Mouse (Mus musculus): ENCODE results near the gene Wdr66. TPM values are rescaled to one million over a fixed set of nuclear protein-coding genes. Genes with fewer than 3 reads are reported as not detected.

The Wdr66 gene
- polyA plus RNA-seq, 1 experiment from 2014 or later, result 2.5 TPM

- peak; percentile 34 for ATAC-seq (ENCODE audit: low read depth)
- Histone ChIP-seq H3K27ac (replicated peaks; ENCODE audit: low read depth, low read length) (no peak overlapping the region), H3K4me3 (ENCODE audit: low read depth, low read length) (no peak overlapping the region), H3K9ac (ENCODE audit: low read depth, low read length) (no peak overlapping the region), H3K27me3 (replicated peaks; ENCODE audit: control insufficient read depth, insufficient read depth, low read length) (no peaks in the 10 kb centered on the region), H3K4me2 (ENCODE audit: low read depth, low read length) (no peak overlapping the region), H3K36me3 (ENCODE audit: control insufficient read depth, insufficient read depth, low read length) (no peaks in the 10 kb centered on the region), H3K4me1 (ENCODE audit: control insufficient read depth, insufficient read depth, low read length) (peaks cover 10% of the 10 kb centered on the region; the same call in 1 of the 2 replicates), H3K9me3 (ENCODE audit: control insufficient read depth, low read length) (no peaks in the 10 kb centered on the region)
- DNase-seq (ENCODE audit: low spot score), result peak; percentile 48
- 57% methylated on average over 22 of the region's 23 CpGs for WGBS
Observed at GRCm38 (mm10) chr5:123296972-123297754, 45.3 kb downstream of the Wdr66 start.

GRCm38 (mm10) chr5:123297830-123298229 is 45.9 kb downstream of the Wdr66 start:
- H3K9me3 ChIP-seq (ENCODE audit: control insufficient read depth, low read length), result no peaks in the 10 kb centered on the region
- ATAC-seq (ENCODE audit: low read depth) (no peak), DNase-seq (ENCODE audit: low spot score) (no peak)
- no peak overlapping the region for H3K4me3 ChIP-seq (ENCODE audit: low read depth, low read length)
- WGBS, result 74% methylated on average over 7 of the region's 7 CpGs
- H3K27ac ChIP-seq (replicated peaks; ENCODE audit: low read depth, low read length), result no peak overlapping the region
- no peaks in the 10 kb centered on the region for H3K36me3 ChIP-seq (ENCODE audit: control insufficient read depth, insufficient read depth, low read length)
- no peaks in the 10 kb centered on the region for H3K27me3 ChIP-seq (replicated peaks; ENCODE audit: control insufficient read depth, insufficient read depth, low read length)
- H3K9ac ChIP-seq (ENCODE audit: low read depth, low read length), result no peak overlapping the region
- H3K4me2 ChIP-seq (ENCODE audit: low read depth, low read length), result no peak overlapping the region
- peaks cover 11% of the 10 kb centered on the region; the same call in 1 of the 2 replicates for H3K4me1 ChIP-seq (ENCODE audit: control insufficient read depth, insufficient read depth, low read length)

GRCm38 (mm10) chr5:123298526-123298925 is 46.6 kb downstream of the Wdr66 start:
- Histone ChIP-seq H3K27me3 (replicated peaks; ENCODE audit: control insufficient read depth, insufficient read depth, low read length) (no peaks in the 10 kb centered on the region), H3K4me3 (ENCODE audit: low read depth, low read length) (no peak overlapping the region), H3K4me1 (ENCODE audit: control insufficient read depth, insufficient read depth, low read length) (peaks cover 11% of the 10 kb centered on the region; the same call in 1 of the 2 replicates), H3K27ac (replicated peaks; ENCODE audit: low read depth, low read length) (no peak overlapping the region), H3K4me2 (ENCODE audit: low read depth, low read length) (no peak overlapping the region), H3K36me3 (ENCODE audit: control insufficient read depth, insufficient read depth, low read length) (no peaks in the 10 kb centered on the region), H3K9ac (ENCODE audit: low read depth, low read length) (no peak overlapping the region), H3K9me3 (ENCODE audit: control insufficient read depth, low read length) (no peaks in the 10 kb centered on the region)
- 86% methylated on average over 6 of the region's 6 CpGs for WGBS
- DNase-seq (ENCODE audit: low spot score), result no peak
- no peak for ATAC-seq (ENCODE audit: low read depth)

- peak overlapping the region; percentile 26; the same call in 1 of the 2 replicates for H3K9ac ChIP-seq (ENCODE audit: low read depth, low read length)
- WGBS, result 72% methylated on average over 8 of the region's 8 CpGs
- no peak overlapping the region for H3K4me3 ChIP-seq (ENCODE audit: low read depth, low read length)
- DNase-seq (ENCODE audit: low spot score), result no peak
- peaks cover 11% of the 10 kb centered on the region; the same call in 1 of the 2 replicates for H3K4me1 ChIP-seq (ENCODE audit: control insufficient read depth, insufficient read depth, low read length)
- ATAC-seq (ENCODE audit: low read depth), result no peak
- no peaks in the 10 kb centered on the region for H3K36me3 ChIP-seq (ENCODE audit: control insufficient read depth, insufficient read depth, low read length)
- H3K4me2 ChIP-seq (ENCODE audit: low read depth, low read length), result peak overlapping the region; percentile 26; the same call in 1 of the 2 replicates
- no peak overlapping the region; the same call in 1 of the 2 replicates for H3K27ac ChIP-seq (replicated peaks; ENCODE audit: low read depth, low read length)
- H3K9me3 ChIP-seq (ENCODE audit: control insufficient read depth, low read length), result no peaks in the 10 kb centered on the region
- H3K27me3 ChIP-seq (replicated peaks; ENCODE audit: control insufficient read depth, insufficient read depth, low read length), result no peaks in the 10 kb centered on the region
Observed at GRCm38 (mm10) chr5:123300496-123301034, 48.7 kb downstream of the Wdr66 start.

GRCm38 (mm10) chr5:123301780-123302521 is 50.0 kb downstream of the Wdr66 start:
- H3K4me3 ChIP-seq (ENCODE audit: low read depth, low read length), result no peak overlapping the region
- H3K9me3 ChIP-seq (ENCODE audit: control insufficient read depth, low read length), result no peaks in the 10 kb centered on the region
- H3K27me3 ChIP-seq (replicated peaks; ENCODE audit: control insufficient read depth, insufficient read depth, low read length), result no peaks in the 10 kb centered on the region
- WGBS, result 49% methylated on average over 20 of the region's 20 CpGs
- H3K4me1 ChIP-seq (ENCODE audit: control insufficient read depth, insufficient read depth, low read length), result peaks cover 11% of the 10 kb centered on the region; the same call in 1 of the 2 replicates
- ATAC-seq (ENCODE audit: low read depth) (peak; percentile 84), DNase-seq (ENCODE audit: low spot score) (peak; percentile 60)
- no peak overlapping the region for H3K4me2 ChIP-seq (ENCODE audit: low read depth, low read length)
- H3K27ac ChIP-seq (replicated peaks; ENCODE audit: low read depth, low read length), result no peak overlapping the region
- no peak overlapping the region for H3K9ac ChIP-seq (ENCODE audit: low read depth, low read length)
- H3K36me3 ChIP-seq (ENCODE audit: control insufficient read depth, insufficient read depth, low read length), result no peaks in the 10 kb centered on the region

GRCm38 (mm10) chr5:123307630-123308282 is 55.9 kb downstream of the Wdr66 start:
- DNase-seq (ENCODE audit: low spot score) (no peak), ATAC-seq (ENCODE audit: low read depth) (no peak)
- WGBS, result 70% methylated on average over 18 of the region's 18 CpGs
- Histone ChIP-seq H3K27me3 (replicated peaks; ENCODE audit: control insufficient read depth, insufficient read depth, low read length) (no peaks in the 10 kb centered on the region), H3K36me3 (ENCODE audit: control insufficient read depth, insufficient read depth, low read length) (no peaks in the 10 kb centered on the region), H3K4me1 (ENCODE audit: control insufficient read depth, insufficient read depth, low read length) (no peaks in the 10 kb centered on the region), H3K4me2 (ENCODE audit: low read depth, low read length) (no peak overlapping the region), H3K27ac (replicated peaks; ENCODE audit: low read depth, low read length) (no peak overlapping the region), H3K9ac (ENCODE audit: low read depth, low read length) (no peak overlapping the region), H3K4me3 (ENCODE audit: low read depth, low read length) (no peak overlapping the region), H3K9me3 (ENCODE audit: control insufficient read depth, low read length) (no peaks in the 10 kb centered on the region)

GRCm38 (mm10) chr5:123309816-123310215 is 57.9 kb downstream of the Wdr66 start:
- Histone ChIP-seq H3K9ac (ENCODE audit: low read depth, low read length) (no peak overlapping the region; the same call in 1 of the 2 replicates), H3K4me2 (ENCODE audit: low read depth, low read length) (no peak overlapping the region), H3K9me3 (ENCODE audit: control insufficient read depth, low read length) (no peaks in the 10 kb centered on the region), H3K27ac (replicated peaks; ENCODE audit: low read depth, low read length) (no peak overlapping the region), H3K36me3 (ENCODE audit: control insufficient read depth, insufficient read depth, low read length) (no peaks in the 10 kb centered on the region), H3K4me3 (ENCODE audit: low read depth, low read length) (no peak overlapping the region), H3K4me1 (ENCODE audit: control insufficient read depth, insufficient read depth, low read length) (no peaks in the 10 kb centered on the region), H3K27me3 (replicated peaks; ENCODE audit: control insufficient read depth, insufficient read depth, low read length) (no peaks in the 10 kb centered on the region)
- ATAC-seq (ENCODE audit: low read depth), result peak; percentile 14; the same call in 1 of the 2 replicates
- WGBS, result 25% methylated on average over 10 of the region's 10 CpGs
- DNase-seq (ENCODE audit: low spot score), result peak; percentile 32

- DNase-seq (ENCODE audit: low spot score) (peak; percentile 52), ATAC-seq (ENCODE audit: low read depth) (no peak)
- Histone ChIP-seq H3K9me3 (ENCODE audit: control insufficient read depth, low read length) (no peaks in the 10 kb centered on the region), H3K27me3 (replicated peaks; ENCODE audit: control insufficient read depth, insufficient read depth, low read length) (no peaks in the 10 kb centered on the region), H3K9ac (ENCODE audit: low read depth, low read length) (no peak overlapping the region; the same call in 1 of the 2 replicates), H3K4me3 (ENCODE audit: low read depth, low read length) (no peak overlapping the region), H3K4me1 (ENCODE audit: control insufficient read depth, insufficient read depth, low read length) (0 out of 2 replicates have a peak, but pooled peaks cover 2% of the 10 kb centered on the region), H3K36me3 (ENCODE audit: control insufficient read depth, insufficient read depth, low read length) (no peaks in the 10 kb centered on the region), H3K27ac (replicated peaks; ENCODE audit: low read depth, low read length) (no peak overlapping the region), H3K4me2 (ENCODE audit: low read depth, low read length) (no peak overlapping the region)
- WGBS, result 45% methylated on average over 7 of the region's 7 CpGs
Observed at GRCm38 (mm10) chr5:123310221-123310620, 58.3 kb downstream of the Wdr66 start.
